Mouse (Mus musculus) thymus, adult 2 months (tissue): Measurements from ENCODE around the gene Dgka.
"Not testable (repeated sequence)": the region's sequence is repeated elsewhere in the genome, so short reads cannot be mapped to it uniquely, and the experiment has no call there.

ENCODE experiments used
- CTCF ChIP-seq: fragments of 200-500 bp; IDR thresholded peaks from 2 replicates; pipeline ENCODE4 v1.5.1; 2012; ENCODE audit warnings: mild to moderate bottlenecking, control low read depth, low read length, moderate library complexity, borderline replicate concordance; ENCODE audit not compliant: control insufficient read depth, poor library complexity, insufficient read depth; ENCODE audit errors: extremely low read depth
- POLR2A ChIP-seq: fragments of 200-500 bp; IDR thresholded peaks from 2 replicates; pipeline ENCODE4 v1.6.1; 2012; ENCODE audit warnings: mild to moderate bottlenecking, low read length, control low read depth, moderate library complexity; ENCODE audit not compliant: control insufficient read depth, poor library complexity, insufficient read depth; ENCODE audit errors: extremely low read depth

GRCm38 (mm10) chr10:128725466-128725865 lies 19.2 kb downstream of the Dgka start:
- not testable (repeated sequence) for TF ChIP-seq CTCF, POLR2A
